Mouse (Mus musculus) urinary bladder, postnatal 4 days (tissue): ENCODE results near the gene Tm2d3.

Experiments used
- DNase-seq, 2 experiments: peaks; one replicate each; pipeline ENCODE4 v3.0.0; 2021 to 2022; ENCODE audit warnings: low spot score in 2 of 2

Gene Tm2d3

GRCm38 (mm10) chr7:65704818-65705242, 13.9 kb downstream of the Tm2d3 start:
- peak; percentile 45 to 78 for DNase-seq

DNA sequence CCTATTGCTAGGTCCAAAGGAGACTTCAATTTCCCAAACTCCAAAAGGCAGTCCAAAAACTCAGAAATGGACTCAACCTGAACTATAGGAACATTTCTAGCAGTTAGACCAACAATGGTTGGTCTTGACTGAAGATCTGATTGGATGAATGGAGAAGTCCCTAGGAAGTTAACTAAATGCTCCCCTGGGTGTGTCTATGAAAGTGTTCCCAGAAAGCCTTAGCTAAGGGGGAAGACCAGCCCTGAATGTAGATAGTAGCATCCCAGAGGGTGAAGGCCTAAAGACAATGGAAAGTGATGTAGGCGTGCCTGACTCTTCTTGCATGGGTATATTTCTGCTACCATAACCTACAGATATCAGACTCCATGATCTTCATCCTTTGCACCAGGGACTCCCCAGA, 17.5 kb downstream of the Tm2d3 start:
- no peak for DNase-seq

- DNase-seq, result no peak
Observed at GRCm38 (mm10) chr7:65710301-65710700, 19.3 kb downstream of the Tm2d3 start.

- no peak for DNase-seq
Observed at GRCm38 (mm10) chr7:65713782-65714181, 22.8 kb downstream of the Tm2d3 start.

DNA sequence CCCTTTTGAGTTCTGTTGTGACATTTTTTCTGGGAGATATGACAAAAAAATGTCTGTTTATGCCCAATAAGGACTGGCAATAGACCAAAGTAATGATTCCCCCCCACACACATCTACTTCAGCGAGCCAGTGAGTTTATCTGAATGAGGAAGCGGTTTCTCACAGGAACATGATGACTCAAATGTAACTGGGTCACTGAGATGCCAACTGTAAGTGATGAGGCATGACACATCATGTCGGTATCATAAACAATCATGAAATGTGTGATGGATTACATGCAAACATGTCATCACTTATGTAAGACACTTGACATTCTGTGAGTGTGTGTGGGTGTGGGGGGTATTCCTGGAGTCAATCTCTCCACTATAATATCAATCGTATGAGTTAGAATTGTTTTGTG, 23.3 kb downstream of the Tm2d3 start:
- DNase-seq, result no peak

DNA sequence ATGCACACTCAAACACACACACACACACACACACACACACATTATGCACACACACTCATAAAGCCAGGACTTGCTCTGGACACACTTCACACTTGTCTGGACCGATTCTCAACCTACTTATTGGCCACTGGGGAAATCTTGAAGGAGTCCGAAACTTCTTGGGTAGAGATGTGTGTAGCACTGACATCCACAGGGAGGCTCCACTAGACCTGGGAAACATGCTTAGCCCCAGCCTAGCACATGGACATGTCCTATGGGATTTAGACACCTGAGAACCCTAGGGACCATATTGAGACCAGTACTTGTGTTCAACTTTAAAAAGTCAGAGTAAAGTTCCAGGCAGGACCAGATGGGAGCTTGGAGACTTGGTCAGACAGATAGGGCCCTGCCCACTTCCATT, 43.1 kb downstream of the Tm2d3 start:
- DNase-seq, result no peak

- DNase-seq, result no peak
Observed at GRCm38 (mm10) chr7:65735261-65735660, 44.3 kb downstream of the Tm2d3 start.

- DNase-seq, result peak in 1 of 2 experiments; percentile 23
Observed at GRCm38 (mm10) chr7:65737286-65738040, 46.5 kb downstream of the Tm2d3 start.

DNA sequence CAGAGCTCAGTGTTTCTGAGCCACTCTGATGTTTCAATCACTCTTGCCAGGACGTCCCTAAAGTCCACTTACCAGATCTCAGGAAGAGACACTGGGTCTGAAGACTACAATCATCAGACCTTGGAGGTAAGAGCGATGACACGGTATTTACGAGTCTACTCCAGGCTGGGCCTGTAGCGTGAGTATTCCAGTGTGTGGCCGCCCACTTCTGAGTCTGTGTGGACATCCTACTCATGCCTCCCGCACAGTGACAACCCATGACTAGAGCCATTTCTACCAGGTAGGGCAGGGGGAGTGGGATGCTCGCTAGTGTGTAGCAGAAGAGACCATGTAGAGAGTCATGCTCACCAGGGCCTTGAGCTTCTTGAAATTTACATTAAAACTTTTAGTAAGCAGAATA, 51.9 kb downstream of the Tm2d3 start:
- no peak for DNase-seq

DNA sequence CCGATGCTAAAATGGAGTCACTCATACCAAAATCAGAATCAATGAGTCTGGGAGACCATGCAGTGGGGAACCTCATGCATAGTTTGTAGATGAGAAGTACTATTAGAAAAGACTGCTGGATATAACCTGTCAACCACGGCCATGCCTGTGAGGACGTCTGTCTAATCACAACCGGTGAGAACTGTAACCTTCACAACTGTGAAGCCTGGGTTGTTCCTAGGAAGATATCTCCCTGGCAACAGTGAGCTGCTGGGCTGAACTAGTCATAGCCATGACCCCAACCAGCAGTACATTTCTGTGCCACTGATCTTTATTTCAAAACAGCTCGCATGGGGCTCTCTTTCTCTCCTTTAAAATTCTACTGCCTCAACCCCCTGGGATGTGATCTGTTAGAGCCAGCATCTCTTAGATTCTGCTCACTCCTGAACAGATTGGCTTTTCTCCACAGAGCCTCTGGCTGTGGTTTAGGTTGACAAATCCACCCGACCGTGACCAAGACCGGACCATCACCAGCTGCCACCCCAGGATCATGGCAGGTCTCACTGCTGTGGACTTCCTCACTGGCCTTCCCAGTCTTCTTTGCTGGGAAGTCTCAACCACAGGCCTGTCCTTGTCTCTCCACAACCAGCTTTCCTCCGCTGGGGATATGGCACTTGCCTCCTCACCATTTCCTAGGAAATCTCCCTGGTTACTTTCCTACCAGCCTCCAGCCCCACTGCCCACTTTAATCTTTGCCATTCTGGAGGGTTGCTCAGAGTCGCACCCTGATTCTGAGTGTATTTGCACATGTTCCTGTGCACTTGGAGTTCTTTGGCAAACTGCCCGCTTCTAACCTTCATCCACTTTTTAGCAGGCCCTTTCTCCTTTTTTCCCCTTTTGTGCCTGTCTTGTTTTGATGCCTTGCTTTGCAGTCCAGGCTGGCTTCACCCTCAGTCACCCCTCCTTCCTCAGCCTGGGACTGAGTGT, 57.3 kb downstream of the Tm2d3 start:
- DNase-seq, result no peak
